Mouse (Mus musculus): ENCODE measurements around the gene Kcnj5.

Kcnj5 gene

GRCm38 (mm10) chr9:32344051-32344450 lies at the start of gene Kcnj5:
Gene Kcnj5 (minus strand): TSS chr9:32344350.
- DNase-seq (ENCODE audit: low spot score in 2 of 2), result no peak

GRCm38 (mm10) chr9:32392716-32393115 lies 48.6 kb upstream of the Kcnj5 start:
- DNase-seq (ENCODE audit: low spot score in 2 of 2), result no peak

- DNase-seq (ENCODE audit: low spot score in 2 of 2), result peak; percentile 4 to 16
These were observed 47.6 kb upstream of the Kcnj5 start for GRCm38 (mm10) chr9:32391701-32392100.

- no peak for DNase-seq (ENCODE audit: low spot score in 2 of 2)
These were observed 46.9 kb upstream of the Kcnj5 start for GRCm38 (mm10) chr9:32391092-32391491.

GRCm38 (mm10) chr9:32388120-32388519 lies 44.0 kb upstream of the Kcnj5 start:
- DNase-seq (ENCODE audit: low spot score in 2 of 2), result no peak

GRCm38 (mm10) chr9:32384906-32385305 lies 40.8 kb upstream of the Kcnj5 start:
- DNase-seq (ENCODE audit: low spot score in 2 of 2), result no peak

GRCm38 (mm10) chr9:32376863-32377590 lies 32.9 kb upstream of the Kcnj5 start:
- no peak for DNase-seq (ENCODE audit: low spot score in 2 of 2)

- DNase-seq (ENCODE audit: low spot score in 2 of 2), result no peak
These were observed 31.9 kb upstream of the Kcnj5 start for GRCm38 (mm10) chr9:32376031-32376430.

- DNase-seq (ENCODE audit: low spot score in 2 of 2), result no peak
These were observed 29.5 kb upstream of the Kcnj5 start for GRCm38 (mm10) chr9:32373656-32374055.

GRCm38 (mm10) chr9:32372202-32372601 lies 28.1 kb upstream of the Kcnj5 start, which contains the start of gene Kcnj1:
Gene Kcnj1 (plus strand): TSS chr9:32372493.
- no peak for DNase-seq (ENCODE audit: low spot score in 2 of 2)

GRCm38 (mm10) chr9:32369388-32369787 lies 25.2 kb upstream of the Kcnj5 start:
- no peak for DNase-seq (ENCODE audit: low spot score in 2 of 2)

GRCm38 (mm10) chr9:32368812-32369211 lies 24.7 kb upstream of the Kcnj5 start:
- DNase-seq (ENCODE audit: low spot score in 2 of 2), result no peak

- no peak for DNase-seq (ENCODE audit: low spot score in 2 of 2)
These were observed 16.6 kb upstream of the Kcnj5 start for GRCm38 (mm10) chr9:32360770-32361169.

- peak; percentile 74 to 80 for DNase-seq (ENCODE audit: low spot score in 2 of 2)
These were observed 6.2 kb upstream of the Kcnj5 start for GRCm38 (mm10) chr9:32350332-32350731.

GRCm38 (mm10) chr9:32349344-32349743 lies 5.2 kb upstream of the Kcnj5 start:
- no peak for DNase-seq (ENCODE audit: low spot score in 2 of 2)

GRCm38 (mm10) chr9:32348096-32348495 lies 3.9 kb upstream of the Kcnj5 start:
- DNase-seq (ENCODE audit: low spot score in 2 of 2), result no peak

GRCm38 (mm10) chr9:32344489-32344888 lies 339 bp upstream of the Kcnj5 start:
- no peak for DNase-seq (ENCODE audit: low spot score in 2 of 2)

- DNase-seq (ENCODE audit: low spot score in 2 of 2), result no peak
These were observed 1.2 kb downstream of the Kcnj5 start for GRCm38 (mm10) chr9:32342929-32343328.

- no peak for DNase-seq (ENCODE audit: low spot score in 2 of 2)
These were observed 3.3 kb downstream of the Kcnj5 start for GRCm38 (mm10) chr9:32340831-32341230.

GRCm38 (mm10) chr9:32335389-32336150 lies 8.6 kb downstream of the Kcnj5 start:
- no peak for DNase-seq (ENCODE audit: low spot score in 2 of 2)

GRCm38 (mm10) chr9:32331162-32331561 lies 13.0 kb downstream of the Kcnj5 start:
- no peak for DNase-seq (ENCODE audit: low spot score in 2 of 2)

GRCm38 (mm10) chr9:32328777-32329176 lies 15.4 kb downstream of the Kcnj5 start:
- no peak for DNase-seq (ENCODE audit: low spot score in 2 of 2)

- no peak for DNase-seq (ENCODE audit: low spot score in 2 of 2)
These were observed 20.5 kb downstream of the Kcnj5 start for GRCm38 (mm10) chr9:32323610-32324009.
